ENCODE assay signal across 9 mouse cellular contexts in the genomic region with DNA sequence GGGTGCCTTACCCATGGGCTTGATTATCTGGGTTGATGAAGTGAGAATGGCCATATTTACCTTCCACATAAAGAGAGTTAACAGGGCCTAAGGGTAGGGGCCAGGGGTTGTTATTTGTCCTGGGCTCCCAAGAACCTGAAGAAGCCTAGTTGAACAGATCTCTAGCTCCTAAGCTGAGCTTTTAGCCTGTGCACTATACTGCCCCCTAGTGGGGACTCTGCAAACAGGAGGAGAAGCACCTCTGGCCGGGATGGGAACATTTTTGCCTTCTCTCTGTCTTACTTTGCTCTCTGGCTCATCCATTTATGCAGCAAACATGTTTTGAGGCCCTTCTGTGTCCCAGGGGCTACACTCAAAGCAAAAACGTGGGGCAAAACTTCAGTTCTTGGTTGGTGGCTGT. TPM values are rescaled to one million over a fixed set of nuclear protein-coding genes. Genes with fewer than 3 reads are reported as not detected.
A peak's percentile ranks its signal among the peaks of the same experiment; 100 is the strongest.
DNase-seq lines count a peak whose midpoint lies in the region; ATAC-seq lines count a peak whose summit lies in the region.
"Had no signal": no experiment of that assay in that cellular context is flagged by ENCODE, and none has a peak within 500 bp of the region (broad histone marks: within the 10 kb centered on the region; RNA-seq: fewer than 3 reads in every experiment).

No protein-coding gene starts in this region.

- H3K27ac ChIP-seq in hindbrain, embryonic 14.5 days = no peak overlapping the region

- no peaks in the 10 kb centered on the region for H3K9me3 ChIP-seq in hindbrain, embryonic 14.5 days (ENCODE audit: control insufficient read depth, low read length)

- DNase-seq in gastrocnemius, adult 18-20 months (ENCODE audit: low spot score) = peak; percentile 68
- DNase-seq in gastrocnemius, adult 8-10 months (ENCODE audit: low spot score in 2 of 2) = no peak
- DNase-seq in A20 (ENCODE audit: low read depth, low spot score) = peak; percentile 64
- peak; percentile 85 for DNase-seq in brain, adult 2 months (ENCODE audit: low read depth, low spot score)
- peak; percentile 78 for DNase-seq in hindbrain, embryonic 14.5 days (ENCODE audit: low spot score)
- DNase-seq in lung, postnatal 14 days = peak; percentile 83
- DNase-seq in testis, postnatal 10 days (ENCODE audit: low spot score) = peak; percentile 75

- peaks cover 13% of the 10 kb centered on the region; the same call in 1 of the 2 replicates for H3K4me1 ChIP-seq in hindbrain, embryonic 14.5 days (replicated peaks; ENCODE audit: control insufficient read depth, insufficient read depth, low read length)

- no peak overlapping the region for H3K9ac ChIP-seq in hindbrain, embryonic 14.5 days

- 7% methylated on average over 2 of the region's 2 CpGs for WGBS in hindbrain, embryonic 14.5 days

- no peaks in the 10 kb centered on the region for H3K27me3 ChIP-seq in hindbrain, embryonic 14.5 days (ENCODE audit: control insufficient read depth, insufficient read depth, low read length)

- peak; percentile 59 for ATAC-seq in erythroblast, adult 5-6 weeks (replicated peaks; ENCODE audit: low FRiP score, poor library complexity, severe bottlenecking)
- no peak for ATAC-seq in hindbrain, embryonic 14.5 days (ENCODE audit: low FRiP score)

- no peak overlapping the region for H3K4me3 ChIP-seq in hindbrain, embryonic 14.5 days (replicated peaks; ENCODE audit: low read length)

- H3K36me3 ChIP-seq in hindbrain, embryonic 14.5 days (replicated peaks; ENCODE audit: control insufficient read depth, insufficient read depth) = peaks cover 31% of the 10 kb centered on the region

- H3K4me2 ChIP-seq in hindbrain, embryonic 14.5 days (replicated peaks) = no peak overlapping the region

RNA-seq across cellular contexts. Expression of gene Tcap, which starts 11.2 kb away (rescaled TPM):
- 1,000 to 10,000 TPM; 3,864 to 4,194 TPM for total RNA-seq in gastrocnemius, adult 18-20 months (2021)
- 1,000 to 10,000 TPM; 3,817 to 5,138 (median 4,616) TPM for total RNA-seq in gastrocnemius, adult 8-10 months (2022)
- not detected in 2 replicates for total RNA-seq in erythroblast, adult 5-6 weeks (2015; ENCODE audit: low replicate concordance)
- not detected in 2 replicates for total RNA-seq in erythroblast, adult 5-6 weeks (2017; ENCODE audit: low replicate concordance)
- not detected in 2 replicates for polyA plus RNA-seq in hindbrain, embryonic 14.5 days (2014; fragmentation: Nextera tagmentation; extraction: Ambion mirVana)

RNA-seq across cellular contexts. Expression of gene Pnmt, which starts 13.8 kb away (rescaled TPM):
- total RNA-seq in gastrocnemius, adult 18-20 months (2021) = 1 to 10 TPM; 1.2 to 8.2 TPM
- total RNA-seq in gastrocnemius, adult 8-10 months (2022) = 1 to 10 TPM; 2.7 to 6.6 (median 3.8) TPM
- total RNA-seq in erythroblast, adult 5-6 weeks (2015; ENCODE audit: low replicate concordance) = not detected in 2 replicates
- not detected in 2 replicates for total RNA-seq in erythroblast, adult 5-6 weeks (2017; ENCODE audit: low replicate concordance)
- polyA plus RNA-seq in hindbrain, embryonic 14.5 days (2014; fragmentation: Nextera tagmentation; extraction: Ambion mirVana) = 3.0 and 3.4 TPM in 2 replicates
- total RNA-seq: layer of hippocampus, postnatal 36 days had no signal

RNA-seq across cellular contexts. Expression of gene Stard3, which starts 14.2 kb away (rescaled TPM):
- total RNA-seq in gastrocnemius, adult 18-20 months (2021) = 10 to 100 TPM; 11.1 to 13.6 TPM
- 10 to 100 TPM; 12.0 to 18.2 (median 13.9) TPM for total RNA-seq in gastrocnemius, adult 8-10 months (2022)
- total RNA-seq in erythroblast, adult 5-6 weeks (2015; ENCODE audit: low replicate concordance) = 8.5 and 9.2 TPM in 2 replicates
- total RNA-seq in erythroblast, adult 5-6 weeks (2017; ENCODE audit: low replicate concordance) = 2.8 and 6.0 TPM in 2 replicates
- 33.9 and 36.8 TPM in 2 replicates for polyA plus RNA-seq in hindbrain, embryonic 14.5 days (2014; fragmentation: Nextera tagmentation; extraction: Ambion mirVana)

RNA-seq across cellular contexts. Expression of gene Ppp1r1b, which starts 24.2 kb away (rescaled TPM):
- total RNA-seq in gastrocnemius, adult 18-20 months (2021) = under 1 TPM; 0.18 to 0.31 TPM
- under 1 TPM in 3 of 4 experiments, not detected in 1; 0.27 to 0.90 (median 0.44) TPM for total RNA-seq in gastrocnemius, adult 8-10 months (2022)
- not detected in 2 replicates for total RNA-seq in erythroblast, adult 5-6 weeks (2015; ENCODE audit: low replicate concordance)
- total RNA-seq in erythroblast, adult 5-6 weeks (2017; ENCODE audit: low replicate concordance) = not detected in 2 replicates
- 3.0 and 3.3 TPM in 2 replicates for polyA plus RNA-seq in hindbrain, embryonic 14.5 days (2014; fragmentation: Nextera tagmentation; extraction: Ambion mirVana)

RNA-seq across cellular contexts. Expression of gene Pgap3, which starts 27.9 kb away (rescaled TPM):
- total RNA-seq in gastrocnemius, adult 18-20 months (2021) = 1 to 10 TPM; 2.3 to 3.7 TPM
- total RNA-seq in gastrocnemius, adult 8-10 months (2022) = 1 to 10 TPM; 1.8 to 2.5 (median 2.2) TPM
- total RNA-seq in erythroblast, adult 5-6 weeks (2015; ENCODE audit: low replicate concordance) = not detected in 2 replicates
- 0.56 TPM in 1 of 2 replicates, not detected in the other for total RNA-seq in erythroblast, adult 5-6 weeks (2017; ENCODE audit: low replicate concordance)
- 6.4 and 6.9 TPM in 2 replicates for polyA plus RNA-seq in hindbrain, embryonic 14.5 days (2014; fragmentation: Nextera tagmentation; extraction: Ambion mirVana)

Comparison
In these comparisons a context has a peak if more than half of its experiments do, and no peak if none do; other contexts are left out.
1. DNase-seq: peak in gastrocnemius, adult 18-20 months (single experiment), A20 (single experiment), brain, adult 2 months (single experiment), hindbrain, embryonic 14.5 days (single experiment), lung, postnatal 14 days (single experiment) and testis, postnatal 10 days (single experiment); none in gastrocnemius, adult 8-10 months (0 of 2).
2. RNA of gene Tcap, which starts 11.2 kb away (total RNA-seq): 3,817 to 5,138 TPM in gastrocnemius, adult 8-10 months and 3,864 to 4,194 TPM in gastrocnemius, adult 18-20 months; not detected in erythroblast, adult 5-6 weeks; every median in the first group is over 1,000 times any median in the second.